Mouse (Mus musculus) right cerebral cortex, postnatal 14 days (tissue): Measurements from ENCODE around the gene Olfr1037.
"Not testable (repeated sequence)": the region's sequence is repeated elsewhere in the genome, so short reads cannot be mapped to it uniquely, and the experiment has no call there.

ENCODE experiments used
- DNase-seq: peaks from one replicate; pipeline ENCODE4 v3.0.0; 2022

Gene Olfr1037

GRCm38 (mm10) chr2:86087285-86087684 lies at the start of gene Olfr1037:
TSS of gene Olfr1037 (minus strand) at chr2:86087385.
- DNase-seq, result no peak

DNA sequence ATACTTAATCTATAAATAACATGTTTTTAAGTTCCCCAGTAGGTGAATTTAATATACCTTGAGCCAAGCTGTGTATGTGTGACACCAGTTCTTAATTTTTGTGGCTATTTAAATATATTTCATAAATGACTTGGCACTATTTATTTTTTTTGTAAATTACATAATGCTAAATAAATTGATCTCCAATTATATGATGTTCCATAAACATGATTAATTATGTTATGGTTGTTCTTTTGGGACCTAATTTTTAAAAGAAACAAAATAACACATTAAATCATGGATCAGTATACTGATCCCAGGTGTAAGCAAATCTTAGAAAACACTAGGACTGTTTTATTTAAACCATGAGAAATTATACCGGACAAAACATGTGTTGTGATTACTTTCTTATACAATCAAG lies 48.6 kb upstream of the Olfr1037 start, which contains the start of gene Olfr1039:
Gene Olfr1039 (minus strand): TSS at position 101 of the 400 bp plus-strand sequence.
- DNase-seq, result no peak

DNA sequence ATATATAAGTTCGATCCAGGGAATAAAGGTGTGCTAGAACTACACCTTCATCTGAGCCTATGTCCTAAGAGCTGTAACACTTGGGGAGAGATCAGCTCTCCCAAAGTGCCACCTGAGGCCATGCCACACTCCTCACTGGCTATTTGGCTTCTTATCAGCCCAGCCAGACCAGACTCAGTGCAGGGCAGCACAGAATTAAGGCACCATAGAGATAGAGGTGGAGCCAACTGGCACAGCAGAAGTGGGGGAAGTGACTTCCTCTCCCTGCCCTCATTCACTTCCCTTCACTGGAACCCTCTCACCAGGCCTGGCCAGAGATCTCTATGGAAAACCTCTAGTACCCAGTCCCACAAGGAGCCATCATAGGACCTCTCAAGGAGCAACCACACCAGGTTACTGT lies 6.7 kb downstream of the Olfr1037 start:
- not testable (repeated sequence) for DNase-seq

DNA sequence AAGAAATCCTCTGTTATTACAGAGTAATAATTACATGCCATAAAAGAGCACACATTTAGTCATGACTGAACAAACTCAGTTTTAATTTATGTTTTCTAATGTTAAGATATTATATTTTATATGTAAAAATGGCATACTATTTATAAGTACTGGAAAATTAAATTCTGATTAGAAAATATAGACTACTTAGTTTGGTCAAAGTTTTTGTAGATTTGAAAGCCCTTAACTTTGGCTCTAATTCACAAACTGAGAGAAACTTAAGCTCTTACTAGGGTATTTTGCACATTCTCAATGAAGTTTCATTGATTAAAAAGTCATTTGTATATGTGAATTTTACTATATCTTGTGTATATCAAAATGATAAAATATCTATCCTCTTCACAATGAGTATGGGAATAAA lies 13.5 kb downstream of the Olfr1037 start, which contains the start of gene Olfr1036:
Gene Olfr1036 (plus strand): TSS at position 301 of the 400 bp plus-strand sequence.
- not testable (repeated sequence) for DNase-seq

- no peak for DNase-seq
Observed at GRCm38 (mm10) chr2:86070189-86070588, 17.0 kb downstream of the Olfr1037 start.

GRCm38 (mm10) chr2:86063766-86064165 lies 23.4 kb downstream of the Olfr1037 start:
- not testable (repeated sequence) for DNase-seq

DNA sequence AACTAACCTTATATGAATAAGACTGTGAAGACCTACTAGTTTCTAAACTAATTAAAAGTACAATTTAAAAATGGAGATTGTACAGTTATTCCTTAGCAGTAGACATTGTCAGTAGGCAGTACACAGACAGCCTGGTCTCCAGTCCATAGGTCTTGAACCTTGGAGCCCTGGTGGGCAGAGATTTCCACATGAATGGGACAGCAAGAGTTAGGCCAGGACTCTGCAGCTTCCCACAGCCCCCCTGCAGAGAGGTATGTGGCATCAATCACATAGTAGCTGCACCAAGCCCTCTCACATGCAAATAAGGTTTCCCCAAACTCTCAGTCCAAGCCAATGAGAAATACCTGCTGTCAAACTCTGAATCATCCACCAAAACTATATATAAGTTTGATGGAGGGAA lies 36.4 kb downstream of the Olfr1037 start:
- not testable (repeated sequence) for DNase-seq

GRCm38 (mm10) chr2:86045561-86045960 lies 41.6 kb downstream of the Olfr1037 start, which contains the start of gene Olfr1034:
TSS of gene Olfr1034 (plus strand) at chr2:86045861.
- DNase-seq, result no peak
